Mouse (Mus musculus): Measurements from ENCODE around the gene Cnga2. TPM values are rescaled to one million over a fixed set of nuclear protein-coding genes. Genes with fewer than 3 reads are reported as not detected.
"Not testable (repeated sequence)": the region's sequence is repeated elsewhere in the genome, so short reads cannot be mapped to it uniquely, and the experiment has no call there.

Gene Cnga2
- polyA plus RNA-seq (2016; fragmentation: Nextera tagmentation; extraction: Ambion mirVana) = 0.06 TPM in 1 of 2 replicates, not detected in the other

GRCm38 (mm10) chrX:71991549-71991948 lies at the start of gene Cnga2:
Gene Cnga2, plus strand, starts transcription at chrX:71991849.
- Histone ChIP-seq H3K36me3 (no peaks in the 10 kb centered on the region), H3K27me3 (ENCODE audit: insufficient read depth, poor library complexity, severe bottlenecking) (peaks cover 9% of the 10 kb centered on the region; the same call in 1 of the 2 replicates), H3K27ac (no peak within 1 kb of the TSS), H3K4me3 (no peak within 1 kb of the TSS), H3K9me3 (no peaks in the 10 kb centered on the region), H3K4me1 (no peaks in the 10 kb centered on the region)
- WGBS = 75% methylated on average over 3 of the region's 3 CpGs
- DNase-seq (ENCODE audit: low spot score) = no peak

DNA sequence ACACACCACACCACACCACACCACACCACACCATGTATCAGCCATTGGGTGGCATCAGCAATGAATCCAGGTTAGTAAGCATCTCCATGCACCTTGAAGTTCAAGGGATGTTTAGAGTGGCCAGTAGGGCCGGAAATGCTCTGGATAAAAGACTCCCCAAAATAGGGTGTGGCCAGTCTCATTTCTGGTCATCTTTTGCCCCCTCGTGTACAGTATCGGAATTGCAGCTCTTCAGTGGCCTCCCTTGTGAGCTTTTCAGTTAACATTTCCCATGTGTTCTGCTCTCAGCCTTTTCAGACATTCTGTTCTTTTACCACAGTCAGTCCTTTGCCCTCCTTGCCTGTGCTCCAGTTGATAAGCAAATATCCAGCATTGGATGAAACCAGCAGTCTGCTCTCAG lies 45.0 kb upstream of the Cnga2 start:
- H3K27ac ChIP-seq = no peak overlapping the region
- H3K4me1 ChIP-seq = no peaks in the 10 kb centered on the region
- no peaks in the 10 kb centered on the region for H3K27me3 ChIP-seq (ENCODE audit: insufficient read depth, poor library complexity, severe bottlenecking)
- H3K4me3 ChIP-seq = no peak overlapping the region
- WGBS = 22% methylated on average over 3 of the region's 3 CpGs
- H3K9me3 ChIP-seq = no peaks in the 10 kb centered on the region
- no peak for DNase-seq (ENCODE audit: low spot score)
- H3K36me3 ChIP-seq = no peaks in the 10 kb centered on the region

GRCm38 (mm10) chrX:71958366-71958765 lies 33.3 kb upstream of the Cnga2 start:
- DNase-seq (ENCODE audit: low spot score) = no peak
- Histone ChIP-seq H3K27me3 (ENCODE audit: insufficient read depth, poor library complexity, severe bottlenecking) (peaks cover 33% of the 10 kb centered on the region), H3K36me3 (no peaks in the 10 kb centered on the region), H3K4me1 (no peaks in the 10 kb centered on the region), H3K27ac (no peak overlapping the region), H3K9me3 (no peaks in the 10 kb centered on the region), H3K4me3 (no peak overlapping the region)

DNA sequence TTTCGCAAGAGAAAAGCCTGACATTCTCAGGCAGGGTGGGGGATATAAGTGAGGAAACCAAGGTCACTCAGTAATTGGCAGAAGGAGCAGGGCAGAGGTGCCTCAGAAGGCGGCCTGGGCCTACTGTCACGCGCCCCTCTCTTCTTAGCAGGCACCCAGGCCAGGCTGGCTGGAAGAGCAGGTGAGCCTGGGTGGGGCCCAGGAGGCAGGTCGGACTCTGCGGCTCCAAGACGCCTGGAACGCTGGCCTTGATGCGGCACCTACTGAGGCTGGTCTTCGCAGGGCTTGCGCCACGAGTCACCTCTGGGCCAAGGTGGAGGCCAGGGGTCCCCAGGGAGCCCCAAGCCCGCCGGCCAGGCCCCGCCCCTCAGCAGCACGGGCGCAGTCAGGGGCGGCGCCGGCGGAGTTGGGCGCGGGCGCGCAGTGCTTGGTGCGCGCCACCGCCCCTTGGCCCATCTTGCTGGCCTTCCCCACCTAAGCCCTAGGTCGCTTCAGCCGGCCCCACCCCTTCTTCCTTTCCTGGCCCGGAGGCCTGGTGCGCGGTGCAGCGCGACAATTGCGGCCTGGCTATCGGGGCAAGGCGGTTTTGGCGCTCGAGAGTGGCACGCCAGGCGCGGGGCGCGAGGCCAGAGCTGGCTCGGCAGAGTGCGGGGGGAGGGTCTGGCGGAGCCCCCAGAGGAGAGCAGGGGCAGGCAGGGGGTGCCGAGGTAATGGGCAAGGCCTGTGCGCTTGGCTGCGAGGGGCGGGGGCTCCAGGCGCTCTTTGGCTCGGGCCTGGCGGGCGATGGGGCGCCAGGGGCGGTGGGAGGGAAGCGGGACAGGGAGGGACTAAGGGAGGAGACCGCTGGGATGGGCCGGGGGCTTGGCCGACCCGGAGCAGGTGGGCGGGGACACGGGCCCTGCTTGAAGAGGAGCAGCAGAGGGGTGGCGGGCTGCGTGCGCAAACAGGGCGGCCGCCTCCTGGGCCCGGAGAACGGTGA lies 29.3 kb upstream of the Cnga2 start, which contains the start of gene Prrg3:
TSS of gene Prrg3 (plus strand) at position 552 of the 979 bp plus-strand sequence.
- no peaks in the 10 kb centered on the region for H3K36me3 ChIP-seq
- DNase-seq (ENCODE audit: low spot score) = peak; percentile 79
- WGBS = 24% methylated on average over 70 of the region's 72 CpGs
- H3K9me3 ChIP-seq = no peaks in the 10 kb centered on the region
- no peaks in the 10 kb centered on the region for H3K4me1 ChIP-seq
- peak within 1 kb of the TSS; percentile 59 for H3K4me3 ChIP-seq
- H3K27ac ChIP-seq = peak within 1 kb of the TSS; percentile 79
- H3K27me3 ChIP-seq (ENCODE audit: insufficient read depth, poor library complexity, severe bottlenecking) = peaks cover 33% of the 10 kb centered on the region

- Histone ChIP-seq H3K9me3 (no peaks in the 10 kb centered on the region), H3K27ac (no peak overlapping the region; the same call in 1 of the 2 replicates), H3K36me3 (no peaks in the 10 kb centered on the region), H3K27me3 (ENCODE audit: insufficient read depth, poor library complexity, severe bottlenecking) (peaks cover 30% of the 10 kb centered on the region), H3K4me1 (no peaks in the 10 kb centered on the region), H3K4me3 (peak overlapping the region; percentile 59)
- no peak for DNase-seq (ENCODE audit: low spot score)
- WGBS = 47% methylated on average over 9 of the region's 9 CpGs
Measured at GRCm38 (mm10) chrX:71963275-71963912, 28.3 kb upstream of the Cnga2 start.

GRCm38 (mm10) chrX:71968216-71968615 lies 23.4 kb upstream of the Cnga2 start:
- no peaks in the 10 kb centered on the region for H3K36me3 ChIP-seq

GRCm38 (mm10) chrX:71968816-71969215 lies 22.8 kb upstream of the Cnga2 start:
- no peak overlapping the region for H3K4me3 ChIP-seq
- H3K9me3 ChIP-seq = no peaks in the 10 kb centered on the region
- DNase-seq (ENCODE audit: low spot score) = no peak
- H3K27me3 ChIP-seq (ENCODE audit: insufficient read depth, poor library complexity, severe bottlenecking) = no peaks in the 10 kb centered on the region; the same call in 1 of the 2 replicates
- H3K27ac ChIP-seq = no peak overlapping the region
- 74% methylated on average over 6 of the region's 6 CpGs for WGBS
- no peaks in the 10 kb centered on the region for H3K4me1 ChIP-seq
- H3K36me3 ChIP-seq = no peaks in the 10 kb centered on the region

More at GRCm38 (mm10) chrX:71968216-71968615, 23.4 kb upstream of the Cnga2 start:
- 69% methylated on average over 1 of the region's 1 CpGs for WGBS
- Histone ChIP-seq H3K9me3 (no peaks in the 10 kb centered on the region), H3K4me1 (no peaks in the 10 kb centered on the region), H3K4me3 (no peak overlapping the region), H3K27ac (no peak overlapping the region), H3K27me3 (ENCODE audit: insufficient read depth, poor library complexity, severe bottlenecking) (no peaks in the 10 kb centered on the region; the same call in 1 of the 2 replicates)
- DNase-seq (ENCODE audit: low spot score) = no peak

- no peak for DNase-seq (ENCODE audit: low spot score)
- no peaks in the 10 kb centered on the region for H3K9me3 ChIP-seq
- no peaks in the 10 kb centered on the region; the same call in 1 of the 2 replicates for H3K27me3 ChIP-seq (ENCODE audit: insufficient read depth, poor library complexity, severe bottlenecking)
- no peaks in the 10 kb centered on the region for H3K36me3 ChIP-seq
- WGBS = 65% methylated on average over 5 of the region's 5 CpGs
- no peaks in the 10 kb centered on the region for H3K4me1 ChIP-seq
- H3K27ac ChIP-seq = no peak overlapping the region
- H3K4me3 ChIP-seq = no peak overlapping the region
Measured at GRCm38 (mm10) chrX:71971325-71971724, 20.3 kb upstream of the Cnga2 start.

DNA sequence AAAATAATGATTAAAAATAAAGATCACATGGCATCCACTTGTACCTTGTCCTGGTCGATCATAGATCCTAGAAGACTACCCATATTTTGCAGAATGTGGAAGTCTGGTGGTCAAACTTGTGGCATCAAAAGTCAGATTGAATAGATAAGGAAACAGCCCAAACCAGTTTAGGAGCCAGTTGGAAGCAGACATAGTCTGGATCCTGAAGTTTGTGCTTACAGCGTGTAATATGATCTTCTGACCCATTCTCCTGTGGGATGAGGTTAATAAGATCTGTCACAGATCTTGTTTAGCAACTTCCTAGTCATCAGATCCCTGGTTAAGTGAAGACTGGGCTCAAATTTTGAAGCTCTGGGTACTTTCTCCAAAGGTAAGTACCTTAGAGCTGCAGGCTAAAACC lies 19.0 kb upstream of the Cnga2 start, which contains the start of gene Fate1:
TSS of gene Fate1 (plus strand) at position 301 of the 400 bp plus-strand sequence.
- Histone ChIP-seq H3K9me3 (no peaks in the 10 kb centered on the region), H3K36me3 (no peaks in the 10 kb centered on the region), H3K4me1 (no peaks in the 10 kb centered on the region), H3K27ac (no peak within 1 kb of the TSS), H3K4me3 (no peak within 1 kb of the TSS), H3K27me3 (ENCODE audit: insufficient read depth, poor library complexity, severe bottlenecking) (no peaks in the 10 kb centered on the region; the same call in 1 of the 2 replicates)
- WGBS = 66% methylated on average over 2 of the region's 2 CpGs
- DNase-seq (ENCODE audit: low spot score) = no peak

GRCm38 (mm10) chrX:71977681-71978080 lies 14.0 kb upstream of the Cnga2 start:
- not testable (repeated sequence) for H3K4me1 ChIP-seq; H3K27ac ChIP-seq; H3K36me3 ChIP-seq; H3K27me3 ChIP-seq (ENCODE audit: insufficient read depth, poor library complexity, severe bottlenecking); DNase-seq (ENCODE audit: low spot score); H3K9me3 ChIP-seq; H3K4me3 ChIP-seq

- Histone ChIP-seq H3K27me3 (ENCODE audit: insufficient read depth, poor library complexity, severe bottlenecking) (no peaks in the 10 kb centered on the region), H3K9me3 (no peaks in the 10 kb centered on the region), H3K4me1 (no peaks in the 10 kb centered on the region), H3K4me3 (no peak overlapping the region), H3K27ac (no peak overlapping the region), H3K36me3 (no peaks in the 10 kb centered on the region)
- DNase-seq (ENCODE audit: low spot score) = no peak
- WGBS = 52% methylated on average over 3 of the region's 3 CpGs
Measured at GRCm38 (mm10) chrX:71980443-71980842, 11.2 kb upstream of the Cnga2 start.

GRCm38 (mm10) chrX:71981322-71981721 lies 10.3 kb upstream of the Cnga2 start:
- Histone ChIP-seq H3K36me3 (no peaks in the 10 kb centered on the region), H3K4me3 (no peak overlapping the region)

GRCm38 (mm10) chrX:71983205-71983604 lies 8.4 kb upstream of the Cnga2 start:
- H3K4me3 ChIP-seq = no peak overlapping the region
- WGBS = 65% methylated on average over 2 of the region's 2 CpGs
- H3K36me3 ChIP-seq = no peaks in the 10 kb centered on the region
- no peak overlapping the region for H3K27ac ChIP-seq
- DNase-seq (ENCODE audit: low spot score) = no peak
- H3K9me3 ChIP-seq = no peaks in the 10 kb centered on the region
- no peaks in the 10 kb centered on the region; the same call in 1 of the 2 replicates for H3K27me3 ChIP-seq (ENCODE audit: insufficient read depth, poor library complexity, severe bottlenecking)
- H3K4me1 ChIP-seq = no peaks in the 10 kb centered on the region

More at GRCm38 (mm10) chrX:71981322-71981721, 10.3 kb upstream of the Cnga2 start:
- Histone ChIP-seq H3K27me3 (ENCODE audit: insufficient read depth, poor library complexity, severe bottlenecking) (no peaks in the 10 kb centered on the region), H3K27ac (no peak overlapping the region), H3K4me1 (no peaks in the 10 kb centered on the region), H3K9me3 (no peaks in the 10 kb centered on the region)
- no peak for DNase-seq (ENCODE audit: low spot score)
- WGBS = 72% methylated on average over 2 of the region's 2 CpGs
